Mouse (Mus musculus) hindbrain, embryonic 16.5 days (tissue): ENCODE measurements around the gene Gpx2. TPM values are rescaled to one million over a fixed set of nuclear protein-coding genes. Genes with fewer than 3 reads are reported as not detected.
"Not testable (repeated sequence)": the region's sequence is repeated elsewhere in the genome, so short reads cannot be mapped to it uniquely, and the experiment has no call there.

Experiments used
- ATAC-seq: fragments of 200-750 bp; cut with Nextera tagmentation; 2 replicates; pipeline ENCODE4 v1.8.0; 2017; ENCODE audit warnings: moderate TSS enrichment, moderate library complexity
- H3K27ac ChIP-seq: fragments of 300-500 bp; sonication (generic); 2 replicates; pipeline ENCODE4 v1.5.1; 2014; ENCODE audit warnings: low read depth, mild to moderate bottlenecking, control low read depth, low read length, moderate library complexity
- H3K27me3 ChIP-seq: fragments of 300-500 bp; sonication (generic); replicated peaks from 2 replicates; pipeline ENCODE4 v1.6.1; 2014; ENCODE audit warnings: low read length; ENCODE audit not compliant: control insufficient read depth, insufficient read depth
- H3K36me3 ChIP-seq: fragments of 300-500 bp; sonication (generic); 2 replicates; pipeline ENCODE4 v1.6.1; 2014; ENCODE audit warnings: mild to moderate bottlenecking, low read length, moderate library complexity, mixed read lengths; ENCODE audit not compliant: control insufficient read depth, insufficient read depth
- H3K4me1 ChIP-seq: fragments of 300-500 bp; sonication (generic); 2 replicates; pipeline ENCODE4 v1.6.1; 2014; ENCODE audit warnings: low read depth, low read length; ENCODE audit not compliant: control insufficient read depth, insufficient read depth
- H3K4me2 ChIP-seq: fragments of 300-500 bp; sonication (generic); 2 replicates; pipeline ENCODE4 v1.6.1; 2014; ENCODE audit warnings: mild to moderate bottlenecking, low read length, control low read depth, moderate library complexity
- H3K4me3 ChIP-seq: fragments of 300-500 bp; sonication (generic); 2 replicates; pipeline ENCODE4 v1.5.1; 2014; ENCODE audit warnings: mild to moderate bottlenecking, low read length, control low read depth, moderate library complexity
- H3K9ac ChIP-seq: fragments of 300-500 bp; sonication (generic); 2 replicates; pipeline ENCODE4 v1.6.1; 2014; ENCODE audit warnings: low read depth, mild to moderate bottlenecking, control low read depth, low read length, moderate library complexity
- H3K9me3 ChIP-seq: fragments of 300-500 bp; sonication (generic); 2 replicates; pipeline ENCODE4 v1.6.1; 2014; ENCODE audit warnings: mild to moderate bottlenecking, low read length, moderate library complexity; ENCODE audit not compliant: control insufficient read depth
- WGBS: fragments of 180-500 bp; shearing (Covaris S2); extraction: QIAGEN DNeasy Blood & Tissue Kit; methylation state at CpG from one replicate; pipeline ENCODE4 v1.1.7; 2014; 5-methylcytosine and 5-hydroxymethylcytosine counted together
- polyA plus RNA-seq: library from polyadenylated mRNA; unstranded; fragments of >200 nt; fragmentation: Nextera tagmentation; extraction: Ambion mirVana; gene quantifications from 2 replicates; pipeline ENCODE4 v1.2.1, GENCODE M21; 2015

Gpx2 gene
- polyA plus RNA-seq, 1 experiment from 2014 or later, result 0.20 TPM

DNA sequence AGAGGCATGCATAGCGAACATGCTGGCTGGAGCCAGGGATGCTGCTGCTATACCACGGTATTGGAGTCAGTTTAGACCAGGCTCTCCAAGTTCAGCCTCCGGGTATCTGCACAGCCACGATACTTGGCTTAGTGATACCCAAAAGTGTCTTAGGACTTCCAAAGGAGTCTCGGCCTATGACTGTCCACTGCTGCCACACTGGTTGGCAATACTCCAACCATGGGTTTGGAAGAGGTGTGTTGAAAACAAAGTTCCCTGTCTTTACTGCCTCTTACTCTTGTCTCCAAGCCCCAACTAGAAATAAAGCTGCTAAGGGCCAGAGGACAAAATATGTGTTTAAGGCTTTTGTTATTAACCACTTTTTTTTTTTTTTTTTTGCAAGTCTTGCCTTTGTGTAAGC, 15.1 kb upstream of the Gpx2 start:
- no peak overlapping the region for H3K4me2 ChIP-seq
- 91% methylated on average over 5 of the region's 5 CpGs for WGBS
- H3K4me1 ChIP-seq, result no peaks in the 10 kb centered on the region
- no peak overlapping the region for H3K27ac ChIP-seq
- ATAC-seq, result no peak
- H3K9ac ChIP-seq, result no peak overlapping the region
- no peak overlapping the region for H3K4me3 ChIP-seq
- no peaks in the 10 kb centered on the region for H3K27me3 ChIP-seq
- H3K9me3 ChIP-seq, result no peaks in the 10 kb centered on the region
- H3K36me3 ChIP-seq, result no peaks in the 10 kb centered on the region

DNA sequence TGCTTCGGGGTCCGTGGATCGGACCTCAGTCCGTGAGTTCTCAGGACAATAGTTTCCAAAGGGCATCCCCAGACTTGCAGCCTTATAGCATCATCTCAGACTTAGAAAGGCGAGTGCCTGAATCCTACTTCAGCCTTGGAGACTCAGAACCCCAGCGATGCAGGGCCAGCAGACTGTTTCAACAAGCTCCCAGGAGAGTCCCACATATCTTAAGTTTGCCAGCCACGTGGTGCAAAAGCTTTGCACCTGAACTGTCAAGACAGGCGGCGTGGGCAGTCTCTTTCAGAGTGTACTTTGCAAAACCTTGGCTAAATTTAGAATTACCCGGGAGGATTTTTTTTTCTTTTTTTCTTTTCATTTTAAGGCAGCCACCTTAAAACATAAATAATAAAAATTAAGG, 12.4 kb upstream of the Gpx2 start:
- Histone ChIP-seq H3K27ac (no peak overlapping the region), H3K27me3 (no peaks in the 10 kb centered on the region), H3K9me3 (no peaks in the 10 kb centered on the region), H3K4me2 (no peak overlapping the region), H3K36me3 (peaks cover 4% of the 10 kb centered on the region; the same call in 1 of the 2 replicates), H3K4me3 (no peak overlapping the region), H3K4me1 (no peaks in the 10 kb centered on the region), H3K9ac (no peak overlapping the region)
- ATAC-seq, result no peak
- WGBS, result 84% methylated on average over 10 of the region's 10 CpGs

GRCm38 (mm10) chr12:76805056-76805811, 9.9 kb upstream of the Gpx2 start:
- no peaks in the 10 kb centered on the region for H3K27me3 ChIP-seq
- WGBS, result 83% methylated on average over 10 of the region's 10 CpGs
- no peak overlapping the region for H3K27ac ChIP-seq
- no peak overlapping the region for H3K4me3 ChIP-seq
- no peak overlapping the region for H3K9ac ChIP-seq
- H3K4me1 ChIP-seq, result no peaks in the 10 kb centered on the region
- H3K9me3 ChIP-seq, result no peaks in the 10 kb centered on the region
- no peak for ATAC-seq
- H3K36me3 ChIP-seq, result peaks cover 6% of the 10 kb centered on the region; the same call in 1 of the 2 replicates
- no peak overlapping the region for H3K4me2 ChIP-seq

DNA sequence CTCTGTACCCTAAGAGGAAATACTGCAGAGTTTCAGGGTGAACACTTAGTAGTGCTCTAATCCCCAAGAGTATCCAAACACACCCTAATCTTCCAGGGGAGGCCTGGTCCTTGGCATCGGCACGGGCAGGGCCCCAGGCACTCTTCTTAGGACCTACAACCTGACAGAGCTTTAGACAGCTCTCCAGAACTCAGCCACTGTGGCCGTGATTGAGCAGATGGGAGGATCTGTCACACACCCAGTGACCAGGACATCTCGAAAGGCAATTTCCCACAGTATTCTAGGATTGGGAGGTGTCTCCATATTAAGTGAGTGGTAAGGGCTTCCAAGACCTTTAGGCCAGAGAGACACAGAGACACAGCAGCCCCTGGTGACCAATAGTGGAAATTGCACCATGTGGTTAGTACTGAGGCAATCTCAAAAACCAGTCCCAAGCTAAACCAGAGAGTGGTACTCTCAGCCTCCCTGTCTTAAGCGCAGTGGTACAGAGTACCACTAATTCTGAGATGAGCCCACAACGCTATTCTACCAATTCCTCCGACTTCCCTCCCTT, 8.4 kb upstream of the Gpx2 start:
- Histone ChIP-seq H3K9me3 (no peaks in the 10 kb centered on the region), H3K4me3 (no peak overlapping the region), H3K27ac (no peak overlapping the region), H3K4me2 (no peak overlapping the region), H3K36me3 (peaks cover 10% of the 10 kb centered on the region), H3K27me3 (no peaks in the 10 kb centered on the region), H3K4me1 (no peaks in the 10 kb centered on the region), H3K9ac (no peak overlapping the region)
- peak; percentile 35; the same call in 1 of the 2 replicates for ATAC-seq
- 57% methylated on average over 7 of the region's 7 CpGs for WGBS

DNA sequence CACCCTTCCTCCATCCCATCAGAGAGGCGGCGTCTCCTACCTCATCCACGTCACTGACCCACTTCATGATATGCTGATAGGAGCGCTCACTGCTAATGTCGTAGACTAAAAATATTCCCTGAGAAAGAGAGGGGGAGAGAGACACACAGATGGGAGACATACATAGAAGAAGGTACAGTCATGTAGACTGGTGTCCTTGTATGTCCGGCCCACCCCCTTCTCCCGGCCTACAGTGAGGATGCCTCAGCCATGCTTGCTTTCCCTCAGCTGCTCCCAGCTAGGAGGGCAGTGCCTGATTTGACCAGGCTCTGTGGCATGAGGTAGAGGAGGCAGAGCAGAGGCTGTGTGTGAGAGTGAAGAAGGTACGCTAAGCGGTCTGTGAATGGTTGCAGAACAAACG, 7.7 kb upstream of the Gpx2 start:
- 93% methylated on average over 10 of the region's 10 CpGs for WGBS
- H3K4me3 ChIP-seq, result no peak overlapping the region
- H3K27me3 ChIP-seq, result no peaks in the 10 kb centered on the region
- H3K4me2 ChIP-seq, result no peak overlapping the region
- H3K9ac ChIP-seq, result no peak overlapping the region
- ATAC-seq, result no peak
- no peaks in the 10 kb centered on the region for H3K4me1 ChIP-seq
- H3K27ac ChIP-seq, result no peak overlapping the region
- H3K9me3 ChIP-seq, result no peaks in the 10 kb centered on the region
- peaks cover 10% of the 10 kb centered on the region for H3K36me3 ChIP-seq

GRCm38 (mm10) chr12:76798008-76798720, 2.8 kb upstream of the Gpx2 start:
- Histone ChIP-seq H3K4me3 (no peak overlapping the region), H3K4me1 (no peaks in the 10 kb centered on the region), H3K27ac (no peak overlapping the region), H3K9me3 (no peaks in the 10 kb centered on the region), H3K9ac (no peak overlapping the region), H3K4me2 (no peak overlapping the region), H3K27me3 (no peaks in the 10 kb centered on the region), H3K36me3 (peaks cover 9% of the 10 kb centered on the region)
- WGBS, result 52% methylated on average over 5 of the region's 5 CpGs
- ATAC-seq, result no peak

- Histone ChIP-seq H3K27me3 (no peaks in the 10 kb centered on the region), H3K4me3 (no peak overlapping the region), H3K36me3 (peaks cover 4% of the 10 kb centered on the region), H3K27ac (no peak overlapping the region), H3K4me1 (no peaks in the 10 kb centered on the region), H3K9ac (no peak overlapping the region), H3K4me2 (no peak overlapping the region), H3K9me3 (no peaks in the 10 kb centered on the region)
- no peak for ATAC-seq
- WGBS, result 91% methylated on average over 7 of the region's 7 CpGs
Measured at GRCm38 (mm10) chr12:76796938-76797539, 1.7 kb upstream of the Gpx2 start.

GRCm38 (mm10) chr12:76792540-76792939, 2.8 kb downstream of the Gpx2 start:
- H3K9ac ChIP-seq, H3K4me2 ChIP-seq, ATAC-seq, H3K27ac ChIP-seq, H3K4me1 ChIP-seq, H3K4me3 ChIP-seq, H3K27me3 ChIP-seq, H3K9me3 ChIP-seq, H3K36me3 ChIP-seq: not testable (repeated sequence)
- WGBS, result 49% methylated on average over 11 of the region's 14 CpGs

DNA sequence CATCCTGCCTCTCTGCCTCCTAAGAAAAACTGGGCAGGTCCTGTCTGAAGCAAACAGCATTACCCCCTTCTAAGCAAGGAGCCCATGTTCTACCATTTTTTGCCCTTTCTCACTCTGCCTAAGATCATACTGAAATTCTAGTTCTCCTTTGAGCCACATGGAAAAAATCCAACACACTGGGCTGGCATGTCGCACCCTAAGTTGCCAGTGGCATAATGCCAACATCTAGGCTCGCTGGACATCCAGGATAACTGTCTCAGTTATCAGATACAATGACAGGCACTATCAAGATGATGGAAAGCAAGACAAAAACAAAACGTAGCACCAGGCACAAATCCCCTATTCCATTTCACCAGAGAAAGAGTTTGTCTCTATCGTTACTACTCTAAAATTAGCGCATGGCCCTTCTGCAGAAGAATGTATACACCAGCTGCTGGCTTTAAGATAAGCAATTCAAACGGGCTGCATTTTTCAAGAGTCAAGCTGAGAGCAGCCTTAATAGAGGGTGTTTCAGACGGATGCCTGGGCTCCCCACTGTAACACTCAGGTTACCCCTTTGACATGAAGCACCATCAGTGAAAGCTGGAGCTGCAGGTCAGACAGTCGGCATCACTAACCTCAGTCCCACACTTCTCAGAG, 4.8 kb downstream of the Gpx2 start:
- no peak overlapping the region for H3K4me3 ChIP-seq
- no peak overlapping the region for H3K9ac ChIP-seq
- no peaks in the 10 kb centered on the region for H3K9me3 ChIP-seq
- no peaks in the 10 kb centered on the region for H3K4me1 ChIP-seq
- no peak overlapping the region for H3K27ac ChIP-seq
- WGBS, result 50% methylated on average over 8 of the region's 8 CpGs
- ATAC-seq, result no peak
- H3K4me2 ChIP-seq, result no peak overlapping the region
- H3K36me3 ChIP-seq, result no peaks in the 10 kb centered on the region
- H3K27me3 ChIP-seq, result no peaks in the 10 kb centered on the region
